Mouse (Mus musculus): ENCODE measurements around the gene Ttc16.

- TF ChIP-seq GATA1 (IDR thresholded peaks at IDR 0.05; ENCODE audit: borderline replicate concordance, low read length) = no peak
- TF ChIP-seq FLI1 (IDR thresholded peaks at IDR 0.05; ENCODE audit: low read length) = no peak
Observed at GRCm38 (mm10) chr2:32781710-32782109, 6.3 kb upstream of the Ttc16 start.
